Mouse (Mus musculus) right cerebral cortex, postnatal 25 days (tissue): ENCODE measurements around the gene Rimklb.
"Not testable (repeated sequence)": the region's sequence is repeated elsewhere in the genome, so short reads cannot be mapped to it uniquely, and the experiment has no call there.

Experiments
- DNase-seq: peaks from one replicate; pipeline ENCODE4 v3.0.0; 2022

The Rimklb gene

GRCm38 (mm10) chr6:122498661-122499060 lies at the start of gene Rimklb:
Rimklb (minus strand) TSS chr6:122498761.
- DNase-seq = no peak

- no peak for DNase-seq
These were observed 47.4 kb upstream of the Rimklb start for GRCm38 (mm10) chr6:122545948-122546347.

DNA sequence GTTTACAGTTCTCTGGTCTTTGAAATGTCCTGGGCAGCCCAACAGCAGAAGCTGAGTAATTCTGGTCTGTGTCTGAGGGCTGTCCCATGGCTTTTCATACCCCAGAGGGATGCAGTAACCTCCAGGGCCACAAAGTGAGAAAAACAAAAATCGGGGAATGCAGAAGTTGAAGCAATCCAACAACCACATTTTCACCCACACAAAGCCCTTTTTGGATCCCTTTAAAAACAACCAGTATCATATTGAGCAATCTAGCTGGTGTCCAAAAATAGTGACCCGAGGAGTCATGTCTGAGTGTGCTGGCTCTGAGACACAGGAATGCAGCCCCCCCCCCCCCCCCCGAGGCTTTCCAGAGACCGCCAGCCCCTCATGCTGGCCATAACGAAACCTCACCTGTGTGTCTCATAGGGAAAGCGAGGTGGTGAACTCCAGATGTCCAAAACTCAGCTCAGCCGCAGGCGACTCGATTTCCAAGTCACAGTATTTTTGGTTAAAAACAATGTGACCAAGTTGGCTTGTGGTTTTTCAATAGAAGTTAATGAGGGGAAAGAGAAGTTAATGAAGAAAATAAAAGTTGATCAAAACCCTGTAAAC lies 46.8 kb upstream of the Rimklb start:
- no peak for DNase-seq

GRCm38 (mm10) chr6:122544672-122545071 lies 46.1 kb upstream of the Rimklb start:
- no peak for DNase-seq

- no peak for DNase-seq
These were observed 45.0 kb upstream of the Rimklb start for GRCm38 (mm10) chr6:122543574-122543973.

GRCm38 (mm10) chr6:122542459-122542858 lies 43.9 kb upstream of the Rimklb start:
- not testable (repeated sequence) for DNase-seq

- no peak for DNase-seq
These were observed 41.0 kb upstream of the Rimklb start for GRCm38 (mm10) chr6:122539564-122539963.

GRCm38 (mm10) chr6:122534032-122534431 lies 35.5 kb upstream of the Rimklb start:
- no peak for DNase-seq

DNA sequence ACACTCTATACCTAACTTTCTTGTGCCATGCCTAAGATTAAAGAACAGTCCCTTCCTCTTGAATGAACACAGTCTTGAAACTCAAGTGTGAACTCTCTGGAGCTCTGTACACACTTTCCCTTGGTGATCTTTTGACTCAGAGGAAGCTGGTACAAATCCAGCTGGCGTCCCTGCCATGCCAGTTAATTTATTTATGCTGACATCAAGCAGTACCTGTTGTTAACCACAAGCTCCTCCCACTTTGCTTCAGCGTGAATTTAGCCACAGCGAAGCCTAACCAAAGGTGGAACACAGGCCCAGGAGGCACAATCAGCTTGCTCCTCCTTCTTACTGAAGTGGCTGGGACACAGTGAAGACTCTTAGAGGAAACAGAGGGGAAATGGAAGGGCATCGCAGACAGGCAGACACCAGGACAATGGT lies 34.3 kb upstream of the Rimklb start:
- no peak for DNase-seq

- DNase-seq = no peak
These were observed 33.1 kb upstream of the Rimklb start for GRCm38 (mm10) chr6:122531466-122532174.

DNA sequence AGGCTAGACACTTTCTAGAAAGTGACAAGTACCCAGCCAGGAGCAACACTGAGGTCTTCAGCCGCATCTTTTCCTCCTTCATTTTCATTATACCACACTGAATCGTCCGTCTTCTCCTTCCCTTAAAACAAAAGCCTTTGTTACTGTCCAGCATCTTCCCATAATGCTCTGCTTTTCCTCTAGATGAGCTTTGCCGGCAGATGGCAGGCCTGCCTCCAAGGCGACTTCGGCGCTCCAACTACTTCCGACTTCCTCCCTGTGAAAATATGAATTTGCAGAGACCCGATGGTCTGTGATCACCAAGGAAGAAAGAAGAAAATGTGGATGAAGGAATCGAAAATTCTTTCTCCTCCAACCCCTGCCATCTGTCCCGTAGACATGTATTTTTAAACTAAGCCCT lies 29.6 kb upstream of the Rimklb start:
- DNase-seq = no peak

DNA sequence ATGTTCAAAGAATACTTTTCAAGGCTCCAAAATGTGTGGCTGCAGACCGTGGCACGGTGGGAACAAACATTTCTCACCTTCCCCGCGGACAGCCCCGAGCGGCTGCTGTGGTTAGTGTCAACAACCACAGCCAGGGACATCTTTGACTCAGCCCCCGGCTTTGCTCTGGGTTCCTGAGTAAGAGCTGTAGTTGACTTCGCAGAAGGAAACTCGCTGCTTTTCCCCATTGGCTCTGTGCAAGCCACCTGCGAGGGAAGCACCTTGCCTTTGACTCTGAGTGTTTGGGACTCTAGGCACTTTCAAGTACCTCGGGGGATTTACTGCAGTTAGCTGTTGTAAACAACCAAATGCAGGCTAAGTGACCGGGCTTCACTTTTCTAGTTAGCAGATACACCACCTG lies 29.0 kb upstream of the Rimklb start:
- no peak for DNase-seq

- DNase-seq = no peak
These were observed 24.7 kb upstream of the Rimklb start for GRCm38 (mm10) chr6:122523289-122523688.

GRCm38 (mm10) chr6:122522595-122522994 lies 24.0 kb upstream of the Rimklb start:
- no peak for DNase-seq

DNA sequence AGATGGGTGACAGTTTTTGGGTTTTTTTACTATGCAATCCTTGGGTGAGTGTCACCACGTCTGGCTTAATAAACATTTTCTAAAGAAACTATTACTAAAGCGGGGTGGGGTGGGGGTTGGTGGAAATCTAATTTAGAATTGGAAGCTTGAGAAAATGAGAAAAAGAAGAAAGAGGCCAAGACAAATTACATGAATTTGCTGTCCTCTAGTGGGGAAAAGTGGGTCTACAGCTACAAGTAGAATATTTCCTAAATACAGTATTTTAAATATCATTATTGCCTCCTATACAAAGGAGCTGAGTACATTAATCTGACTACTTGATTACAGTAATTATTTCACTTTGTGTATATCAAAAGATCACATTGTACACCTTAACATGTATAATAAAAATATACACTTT lies 20.8 kb upstream of the Rimklb start:
- no peak for DNase-seq

DNA sequence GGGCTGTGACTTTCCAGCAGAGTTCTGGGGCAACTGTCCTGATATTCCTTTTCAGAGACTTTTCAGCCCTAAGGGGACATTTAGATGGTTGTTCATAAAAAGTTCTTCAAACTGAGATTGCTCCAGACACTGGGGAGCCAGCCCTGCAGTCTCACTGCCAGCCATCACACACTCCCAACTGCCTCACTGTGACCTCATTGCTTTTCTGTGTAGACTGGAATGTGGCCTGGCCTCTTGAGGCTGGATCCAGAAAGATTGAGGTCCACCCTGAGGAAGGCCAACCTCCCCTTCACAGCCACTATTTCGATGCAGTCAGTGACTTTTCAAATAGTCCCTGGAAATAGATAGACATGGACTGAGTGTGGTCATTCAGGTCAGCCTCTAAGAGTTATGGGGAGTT lies 19.1 kb upstream of the Rimklb start:
- no peak for DNase-seq

GRCm38 (mm10) chr6:122515762-122516161 lies 17.2 kb upstream of the Rimklb start:
- DNase-seq = not testable (repeated sequence)

- DNase-seq = no peak
These were observed 15.8 kb upstream of the Rimklb start for GRCm38 (mm10) chr6:122514312-122514711.

DNA sequence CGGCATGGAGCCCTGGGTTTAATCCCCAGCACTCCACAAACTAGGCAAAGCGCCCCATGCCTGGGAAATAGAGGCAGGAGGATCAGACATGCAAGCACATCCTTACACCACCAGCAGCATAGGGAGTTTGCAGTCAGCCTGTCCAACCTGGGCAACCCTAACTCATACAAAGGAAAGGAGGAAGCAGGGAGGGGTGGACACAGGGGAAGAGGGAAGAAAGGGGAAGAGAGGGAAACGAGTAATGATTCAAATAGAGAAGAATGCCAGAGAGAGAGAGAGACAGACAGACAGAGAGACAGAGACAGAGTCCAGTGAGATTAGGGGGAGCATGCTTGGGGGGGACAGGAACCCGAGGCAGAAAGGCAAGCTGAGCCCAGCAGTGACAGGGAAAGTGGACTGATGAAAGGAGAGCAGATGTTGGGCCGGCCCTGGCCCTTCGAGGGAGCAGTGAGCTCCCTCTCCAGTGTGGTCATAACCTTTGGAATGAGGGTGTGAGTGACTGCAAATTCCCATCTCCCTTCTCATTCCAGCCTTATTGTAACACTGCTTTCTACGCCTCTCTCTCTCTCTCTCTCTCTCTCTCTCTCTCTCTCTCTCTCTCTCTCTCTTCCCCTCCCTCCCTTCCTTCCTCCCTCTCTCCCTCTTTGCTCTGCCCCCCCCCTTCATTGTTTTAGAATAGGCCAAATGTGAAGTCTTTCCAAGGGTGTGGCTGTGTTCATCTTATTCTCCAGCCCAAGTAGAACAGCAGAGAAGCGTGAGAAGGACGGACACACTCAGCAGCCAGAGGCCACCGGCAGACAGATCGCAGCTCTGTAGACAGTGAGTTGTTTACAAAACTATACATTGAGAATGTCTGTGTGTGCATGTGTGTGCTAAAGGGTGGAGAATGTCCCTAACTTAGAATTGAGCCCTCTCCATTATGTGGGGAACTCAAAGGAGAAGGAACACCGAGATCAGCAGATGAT lies 14.6 kb upstream of the Rimklb start:
- no peak for DNase-seq

DNA sequence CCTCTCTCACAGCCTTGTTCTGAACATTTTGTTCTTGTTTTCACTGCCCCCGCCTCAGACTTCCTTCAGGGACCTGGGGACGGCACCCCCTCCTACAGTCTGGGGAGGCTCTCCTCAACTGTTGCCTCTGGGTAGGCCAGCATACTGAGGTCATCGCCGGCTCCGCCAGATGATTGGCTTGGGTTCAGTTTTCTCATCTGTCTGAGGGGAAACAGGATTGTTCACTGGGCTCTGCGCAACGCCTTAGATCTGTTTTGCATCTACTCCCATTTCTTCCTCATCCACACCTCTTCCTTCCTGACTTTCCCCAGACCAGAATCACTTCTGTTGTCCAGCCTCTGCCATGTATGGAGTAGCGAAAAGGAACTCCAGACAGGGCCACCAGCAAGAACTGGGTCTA lies 9.9 kb upstream of the Rimklb start:
- DNase-seq = no peak

GRCm38 (mm10) chr6:122505545-122505944 lies 7.0 kb upstream of the Rimklb start, which contains the start of gene Mfap5:
Mfap5 (plus strand) TSS chr6:122505845.
- no peak for DNase-seq

- DNase-seq = no peak
These were observed 6.5 kb upstream of the Rimklb start for GRCm38 (mm10) chr6:122505041-122505440.

GRCm38 (mm10) chr6:122496501-122496900 lies 2.1 kb downstream of the Rimklb start:
- no peak for DNase-seq
